Mouse (Mus musculus) small intestine, adult 2 months (tissue): ENCODE results near the gene Ybx2. TPM values are rescaled to one million over a fixed set of nuclear protein-coding genes. Genes with fewer than 3 reads are reported as not detected.

Experiments used
- H3K27ac ChIP-seq: fragments of 200-500 bp; 2 replicates; pipeline ENCODE4 v1.5.1; 2012; ENCODE audit warnings: low read depth, low read length, control low read depth, inconsistent platforms; ENCODE audit not compliant: insufficient read depth
- H3K27me3 ChIP-seq: fragments of 200-500 bp; 2 replicates; pipeline ENCODE4 v1.6.1; 2012; ENCODE audit warnings: mild to moderate bottlenecking, moderate library complexity, low read length, inconsistent platforms; ENCODE audit not compliant: control insufficient read depth, insufficient read depth
- H3K36me3 ChIP-seq: fragments of 200-500 bp; 2 replicates; pipeline ENCODE4 v1.6.1; 2012; ENCODE audit warnings: mild to moderate bottlenecking, low read length, control low read depth, inconsistent platforms; ENCODE audit not compliant: control insufficient read depth, insufficient read depth
- H3K4me1 ChIP-seq: fragments of 200-500 bp; 2 replicates; pipeline ENCODE4 v1.6.1; 2012; ENCODE audit warnings: low read length, inconsistent platforms, mixed read lengths; ENCODE audit not compliant: control insufficient read depth, insufficient read depth, insufficient read length
- H3K4me3 ChIP-seq: fragments of 200-500 bp; 2 replicates; pipeline ENCODE4 v1.5.1; 2012; ENCODE audit warnings: low read depth, mild to moderate bottlenecking, control low read depth, inconsistent platforms, low read length, moderate library complexity
- CTCF ChIP-seq: fragments of 200-500 bp; IDR thresholded peaks from 2 replicates; pipeline ENCODE4 v1.5.1; 2012; ENCODE audit warnings: low read depth, mild to moderate bottlenecking, control low read depth, inconsistent platforms, low read length, moderate library complexity, mixed read lengths; ENCODE audit not compliant: insufficient replicate concordance, insufficient read length; ENCODE audit errors: extremely low read depth
- POLR2A ChIP-seq: fragments of 200-500 bp; IDR thresholded peaks from 2 replicates; pipeline ENCODE4 v1.6.1; 2012; ENCODE audit warnings: low read depth, mild to moderate bottlenecking, control low read depth, inconsistent platforms, low read length, moderate library complexity
- WGBS: fragments of 180-500 bp; shearing (Covaris S2); methylation state at CpG from one replicate; pipeline ENCODE4 v1.1.7; 2018; 5-methylcytosine and 5-hydroxymethylcytosine counted together
- polyA plus RNA-seq: library from polyadenylated mRNA; depleted of rRNA; stranded (reverse); fragments of >200 nt; gene quantifications from 2 replicates; pipeline ENCODE4 v1.2.3, GENCODE M21; 2012; rRNA removed

The Ybx2 gene
- polyA plus RNA-seq, 1 experiment = 11.4 TPM

GRCm38 (mm10) chr11:69983377-69983776 lies 47.8 kb downstream of the Ybx2 start:
- Histone ChIP-seq H3K27ac (no peak overlapping the region), H3K4me3 (no peak overlapping the region), H3K36me3 (peaks cover 26% of the 10 kb centered on the region), H3K27me3 (no peaks in the 10 kb centered on the region), H3K4me1 (peaks cover 8% of the 10 kb centered on the region; the same call in 1 of the 2 replicates)
- no peak for TF ChIP-seq POLR2A
- 77% methylated on average over 4 of the region's 4 CpGs for WGBS

GRCm38 (mm10) chr11:69984431-69984830 lies 48.8 kb downstream of the Ybx2 start:
- H3K27ac ChIP-seq = no peak overlapping the region
- peaks cover 8% of the 10 kb centered on the region; the same call in 1 of the 2 replicates for H3K4me1 ChIP-seq
- TF ChIP-seq POLR2A (no peak), CTCF (no peak)
- no peaks in the 10 kb centered on the region for H3K27me3 ChIP-seq
- 87% methylated on average over 8 of the region's 8 CpGs for WGBS
- H3K4me3 ChIP-seq = no peak overlapping the region
- H3K36me3 ChIP-seq = peaks cover 36% of the 10 kb centered on the region

- H3K36me3 ChIP-seq = peaks cover 53% of the 10 kb centered on the region
- 0 out of 2 replicates have a peak overlapping the region, but pooled peaks have one; percentile 15 for H3K27ac ChIP-seq
- WGBS = 91% methylated on average over 8 of the region's 8 CpGs
- TF ChIP-seq POLR2A (no peak), CTCF (no peak)
- peaks cover 5% of the 10 kb centered on the region for H3K4me1 ChIP-seq
- no peak overlapping the region for H3K4me3 ChIP-seq
- no peaks in the 10 kb centered on the region for H3K27me3 ChIP-seq
These were observed 54.4 kb downstream of the Ybx2 start for GRCm38 (mm10) chr11:69989949-69990348.

Other genes with a start within 250 kb of the Ybx2 start
- 11.9 and 13.7 TPM in 2 replicates for gene Tnfsf12, start 239.9 kb upstream of the Ybx2 start, polyA plus RNA-seq
- gene Tnfsfm13, start 239.7 kb upstream of the Ybx2 start, polyA plus RNA-seq = 1.8 and 2.3 TPM in 2 replicates
- 22.5 and 62.3 TPM in 2 replicates for gene Polr2a, start 177.2 kb upstream of the Ybx2 start, polyA plus RNA-seq
- gene Slc35g3, start 173.8 kb upstream of the Ybx2 start, polyA plus RNA-seq = 0.08 and 0.16 TPM in 2 replicates
- gene Zbtb4, start 169.9 kb upstream of the Ybx2 start, polyA plus RNA-seq = 12.1 and 16.5 TPM in 2 replicates
- gene Chrnb1, start 139.9 kb upstream of the Ybx2 start, polyA plus RNA-seq = 5.5 and 8.7 TPM in 2 replicates
- gene Fgf11, start 133.9 kb upstream of the Ybx2 start, polyA plus RNA-seq = 3.6 and 4.8 TPM in 2 replicates
- 30.5 and 63.0 TPM in 2 replicates for gene Tmem102, start 130.2 kb upstream of the Ybx2 start, polyA plus RNA-seq
- gene Gm39566, start 120.5 kb upstream of the Ybx2 start, polyA plus RNA-seq = not detected in 2 replicates
- gene Spem2, start 117.3 kb upstream of the Ybx2 start, polyA plus RNA-seq = not detected in 2 replicates
- gene Spem1, start 113.6 kb upstream of the Ybx2 start, polyA plus RNA-seq = not detected in 2 replicates
- 11.1 and 12.0 TPM in 2 replicates for gene Nlgn2, start 98.0 kb upstream of the Ybx2 start, polyA plus RNA-seq
- gene Tmem256, start 97.3 kb upstream of the Ybx2 start, polyA plus RNA-seq = 98.8 and 99.3 TPM in 2 replicates
- 14.6 and 29.3 TPM in 2 replicates for gene Plscr3, start 89.4 kb upstream of the Ybx2 start, polyA plus RNA-seq
- gene Tnk1, start 77.1 kb upstream of the Ybx2 start, polyA plus RNA-seq = 21.1 and 46.3 TPM in 2 replicates
- gene Tmem95, start 57.8 kb upstream of the Ybx2 start, polyA plus RNA-seq = not detected in 2 replicates
- gene Kctd11, start 54.4 kb upstream of the Ybx2 start, polyA plus RNA-seq = 1.6 and 2.8 TPM in 2 replicates
- 7.3 and 11.6 TPM in 2 replicates for gene Acap1, start 40.3 kb upstream of the Ybx2 start, polyA plus RNA-seq
- 1.8 and 2.6 TPM in 2 replicates for gene 2810408A11Rik, start 34.8 kb upstream of the Ybx2 start, polyA plus RNA-seq
- gene Neurl4, start 34.7 kb upstream of the Ybx2 start, polyA plus RNA-seq = 17.3 and 23.9 TPM in 2 replicates
- 57.4 and 104 TPM in 2 replicates for gene Gps2, start 21.9 kb upstream of the Ybx2 start, polyA plus RNA-seq
- 136 and 230 TPM in 2 replicates for gene Eif5a, start 13.8 kb upstream of the Ybx2 start, polyA plus RNA-seq
- 11.2 and 12.9 TPM in 2 replicates for gene Slc2a4, start 12.4 kb downstream of the Ybx2 start, polyA plus RNA-seq
- gene Cldn7, start 29.0 kb downstream of the Ybx2 start, polyA plus RNA-seq = 521 and 1,844 TPM in 2 replicates
- 59.7 and 116 TPM in 2 replicates for gene Ctdnep1, start 45.4 kb downstream of the Ybx2 start, polyA plus RNA-seq
- 24.4 and 37.8 TPM in 2 replicates for gene Elp5, start 46.7 kb downstream of the Ybx2 start, polyA plus RNA-seq
- gene Gabarap, start 55.3 kb downstream of the Ybx2 start, polyA plus RNA-seq = 211 and 564 TPM in 2 replicates
- gene Phf23, start 60.0 kb downstream of the Ybx2 start, polyA plus RNA-seq = 5.7 and 12.4 TPM in 2 replicates
- gene Dvl2, start 64.8 kb downstream of the Ybx2 start, polyA plus RNA-seq = 5.2 and 7.4 TPM in 2 replicates
- 65.6 and 109 TPM in 2 replicates for gene Acadvl, start 79.6 kb downstream of the Ybx2 start, polyA plus RNA-seq
- 5.3 and 5.5 TPM in 2 replicates for gene Dlg4, start 81.1 kb downstream of the Ybx2 start, polyA plus RNA-seq
- gene Asgr1, start 118.3 kb downstream of the Ybx2 start, polyA plus RNA-seq = not detected in 2 replicates
- 0.16 and 0.30 TPM in 2 replicates for gene Asgr2, start 156.8 kb downstream of the Ybx2 start, polyA plus RNA-seq
- gene Mgl2, start 194.5 kb downstream of the Ybx2 start, polyA plus RNA-seq = 0.93 and 1.6 TPM in 2 replicates
- 0.24 and 1.0 TPM in 2 replicates for gene Clec10a, start 220.4 kb downstream of the Ybx2 start, polyA plus RNA-seq